Mouse (Mus musculus) midbrain, embryonic 11.5 days (tissue): ENCODE measurements around the gene Arhgef28. TPM values are rescaled to one million over a fixed set of nuclear protein-coding genes. Genes with fewer than 3 reads are reported as not detected.

ENCODE experiments used
- ATAC-seq: fragments of 200-750 bp; cut with Nextera tagmentation; 2 replicates; pipeline ENCODE4 v1.8.0; 2017; ENCODE audit warnings: moderate TSS enrichment, moderate library complexity; ENCODE audit not compliant: low FRiP score
- DNase-seq: peaks from one replicate; pipeline ENCODE4 v3.0.0; 2015; ENCODE audit warnings: low spot score; ENCODE audit errors: missing footprints
- H3K27ac ChIP-seq: fragments of 300-500 bp; sonication (generic); 2 replicates; pipeline ENCODE4 v1.5.1; 2014; ENCODE audit warnings: low read depth, low read length
- H3K27me3 ChIP-seq: fragments of 300-500 bp; sonication (generic); 2 replicates; pipeline ENCODE4 v1.6.1; 2014; ENCODE audit warnings: mild to moderate bottlenecking, low read length, moderate library complexity, mixed read lengths; ENCODE audit not compliant: control insufficient read depth, insufficient read depth
- H3K36me3 ChIP-seq: fragments of 300-500 bp; sonication (generic); 2 replicates; pipeline ENCODE4 v1.6.1; 2014; ENCODE audit warnings: mild to moderate bottlenecking, low read length, moderate library complexity, mixed read lengths; ENCODE audit not compliant: control insufficient read depth, insufficient read depth
- H3K4me1 ChIP-seq: fragments of 300-500 bp; sonication (generic); 2 replicates; pipeline ENCODE4 v1.6.1; 2014; ENCODE audit warnings: low read length; ENCODE audit not compliant: control insufficient read depth, insufficient read depth
- H3K4me2 ChIP-seq: fragments of 300-500 bp; sonication (generic); 2 replicates; pipeline ENCODE4 v1.6.1; 2014; ENCODE audit warnings: mild to moderate bottlenecking, moderate library complexity
- H3K4me3 ChIP-seq: fragments of 300-500 bp; sonication (generic); 2 replicates; pipeline ENCODE4 v1.5.1; 2014; ENCODE audit warnings: low read depth, low read length
- H3K9ac ChIP-seq: fragments of 300-500 bp; sonication (generic); 2 replicates; pipeline ENCODE4 v1.6.1; 2014; ENCODE audit warnings: low read length
- H3K9me3 ChIP-seq: fragments of 300-500 bp; sonication (generic); 2 replicates; pipeline ENCODE4 v1.6.1; 2016; ENCODE audit warnings: low read length; ENCODE audit not compliant: control insufficient read depth
- WGBS: fragments of 180-500 bp; shearing (Covaris S2); extraction: QIAGEN DNeasy Blood & Tissue Kit; methylation state at CpG from one replicate; pipeline ENCODE4 v1.1.7; 2014; 5-methylcytosine and 5-hydroxymethylcytosine counted together
- polyA plus RNA-seq: library from polyadenylated mRNA; unstranded; fragments of >200 nt; fragmentation: Nextera tagmentation; extraction: Ambion mirVana; gene quantifications from 2 replicates; pipeline ENCODE4 v1.2.1, GENCODE M21; 2014

Gene Arhgef28
- polyA plus RNA-seq, 1 experiment from 2014 or later: 6.7 TPM

DNA sequence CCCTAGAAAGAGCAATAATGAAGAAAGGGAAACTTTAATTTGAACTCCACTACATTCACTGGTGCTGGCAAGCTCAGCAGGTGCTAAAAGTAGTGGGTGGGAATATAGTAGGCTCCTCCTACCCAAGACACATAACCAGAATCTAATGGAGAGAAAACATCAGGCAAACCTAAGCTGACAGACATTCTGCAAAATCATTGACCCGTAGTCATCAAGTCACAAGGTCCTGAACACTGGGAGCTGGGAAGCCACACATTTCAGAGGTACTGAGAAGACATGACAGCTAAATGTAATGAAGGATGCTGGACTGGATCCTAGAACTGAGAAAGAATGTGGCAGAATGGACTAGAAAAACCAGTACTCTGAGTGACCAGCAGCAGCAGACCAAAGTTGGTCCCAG lies 24.3 kb upstream of the Arhgef28 start:
- DNase-seq: no peak
- Histone ChIP-seq H3K27ac (no peak overlapping the region), H3K4me1 (no peaks in the 10 kb centered on the region), H3K4me2 (no peak overlapping the region), H3K36me3 (no peaks in the 10 kb centered on the region), H3K4me3 (no peak overlapping the region), H3K27me3 (no peaks in the 10 kb centered on the region), H3K9me3 (no peaks in the 10 kb centered on the region), H3K9ac (no peak overlapping the region)
- WGBS: 79% methylated on average over 1 of the region's 1 CpGs
- no peak for ATAC-seq

DNA sequence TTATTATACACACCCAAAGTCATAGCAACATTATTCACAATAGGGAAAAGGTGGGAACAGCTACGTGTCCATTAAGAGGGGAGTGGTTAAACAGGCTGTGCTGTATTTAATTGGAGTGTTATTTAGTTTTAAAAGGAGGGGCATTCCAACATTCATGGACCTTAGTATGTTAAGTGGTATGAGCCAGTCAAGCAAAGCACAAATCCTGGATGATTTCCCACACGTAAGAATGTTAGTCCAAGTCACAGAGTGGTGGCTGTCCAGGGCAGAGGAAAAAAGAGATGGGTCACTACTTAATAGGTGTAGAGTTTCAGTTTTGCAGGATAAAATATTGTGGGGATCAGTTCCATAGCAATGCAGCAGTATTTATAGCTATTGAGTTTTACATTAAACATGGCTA lies 20.0 kb upstream of the Arhgef28 start:
- no peak for DNase-seq
- Histone ChIP-seq H3K4me2 (no peak overlapping the region), H3K4me3 (no peak overlapping the region), H3K9me3 (no peaks in the 10 kb centered on the region), H3K4me1 (no peaks in the 10 kb centered on the region), H3K27me3 (no peaks in the 10 kb centered on the region), H3K9ac (no peak overlapping the region), H3K27ac (no peak overlapping the region), H3K36me3 (no peaks in the 10 kb centered on the region)
- 77% methylated on average over 2 of the region's 2 CpGs for WGBS
- ATAC-seq: no peak

DNA sequence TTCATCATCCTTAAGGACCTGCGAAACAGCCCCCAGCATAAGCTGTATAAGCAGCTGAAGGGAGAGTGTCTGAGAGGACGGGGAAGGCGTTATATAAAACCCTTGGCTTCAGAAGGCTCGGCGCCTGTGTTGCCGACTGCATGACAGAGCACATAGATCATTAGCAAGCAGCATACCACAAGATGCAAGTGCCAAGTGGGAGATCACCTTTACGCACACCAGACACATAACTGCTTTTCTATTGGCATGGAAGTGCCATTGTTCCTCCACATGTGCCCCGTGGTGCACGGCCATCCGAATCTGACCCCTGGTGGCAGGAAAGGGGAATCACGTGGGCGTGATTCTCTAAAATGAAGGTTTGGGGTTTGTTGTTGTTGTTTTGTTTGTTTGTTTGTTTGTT lies 16.6 kb upstream of the Arhgef28 start:
- 41% methylated on average over 12 of the region's 12 CpGs for WGBS
- no peak overlapping the region for H3K9ac ChIP-seq
- ATAC-seq: peak; percentile 40; the same call in 1 of the 2 replicates
- no peak overlapping the region for H3K4me2 ChIP-seq
- no peak overlapping the region for H3K27ac ChIP-seq
- no peaks in the 10 kb centered on the region for H3K9me3 ChIP-seq
- H3K4me3 ChIP-seq: no peak overlapping the region
- no peak for DNase-seq
- no peaks in the 10 kb centered on the region for H3K4me1 ChIP-seq
- H3K36me3 ChIP-seq: no peaks in the 10 kb centered on the region
- H3K27me3 ChIP-seq: no peaks in the 10 kb centered on the region

DNA sequence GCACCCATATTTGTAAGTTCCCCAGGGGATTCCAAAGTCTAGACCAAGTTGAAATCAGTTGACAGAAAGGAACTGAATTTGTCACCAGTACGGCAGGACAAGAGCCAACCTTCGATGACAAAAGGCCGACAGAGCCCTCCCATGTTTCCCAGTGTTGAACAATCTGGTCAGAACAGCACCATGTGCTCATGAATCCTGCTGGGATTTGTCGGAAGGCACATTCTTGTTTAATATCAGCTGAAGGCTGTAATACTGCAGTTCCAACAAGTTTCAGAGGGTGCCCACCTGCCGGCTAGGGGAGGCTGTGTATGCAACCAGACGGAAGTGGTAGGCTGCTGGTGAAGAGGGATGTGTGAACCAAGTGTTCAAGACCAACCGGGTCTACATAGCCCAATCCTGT lies 3.9 kb upstream of the Arhgef28 start:
- H3K9ac ChIP-seq: no peak overlapping the region
- no peak overlapping the region for H3K27ac ChIP-seq
- H3K9me3 ChIP-seq: no peaks in the 10 kb centered on the region
- DNase-seq (peak; percentile 61), ATAC-seq (no peak)
- peaks cover 3% of the 10 kb centered on the region; the same call in 1 of the 2 replicates for H3K4me1 ChIP-seq
- 87% methylated on average over 7 of the region's 7 CpGs for WGBS
- H3K36me3 ChIP-seq: no peaks in the 10 kb centered on the region
- H3K4me3 ChIP-seq: no peak overlapping the region
- H3K4me2 ChIP-seq: no peak overlapping the region
- peaks cover 3% of the 10 kb centered on the region for H3K27me3 ChIP-seq

DNA sequence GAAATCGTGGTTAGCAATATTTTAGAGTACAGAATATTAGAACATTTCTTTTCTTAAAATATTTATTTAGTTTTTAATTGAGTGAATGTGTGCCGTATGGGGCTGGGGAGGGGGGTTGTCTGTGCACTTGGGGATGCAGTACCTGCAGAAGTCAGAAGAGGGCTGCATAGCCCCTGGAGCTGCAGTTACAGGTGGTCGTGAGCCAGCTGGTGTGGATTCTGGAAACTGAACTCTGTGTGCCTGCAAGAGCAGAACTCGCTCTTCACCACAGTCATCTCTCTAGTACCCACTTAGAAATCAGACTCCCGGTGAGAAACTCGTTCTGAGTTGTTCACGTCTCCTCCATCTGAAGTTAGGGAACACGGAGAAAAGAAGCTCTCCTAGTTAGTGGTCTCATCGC lies 2.6 kb upstream of the Arhgef28 start:
- H3K4me2 ChIP-seq: no peak overlapping the region
- peak; percentile 80 for DNase-seq
- H3K4me3 ChIP-seq: no peak overlapping the region
- no peak overlapping the region for H3K9ac ChIP-seq
- H3K27me3 ChIP-seq: peaks cover 3% of the 10 kb centered on the region
- no peak overlapping the region for H3K27ac ChIP-seq
- no peaks in the 10 kb centered on the region for H3K36me3 ChIP-seq
- H3K4me1 ChIP-seq: peaks cover 3% of the 10 kb centered on the region; the same call in 1 of the 2 replicates
- WGBS: 40% methylated on average over 9 of the region's 9 CpGs
- H3K9me3 ChIP-seq: no peaks in the 10 kb centered on the region
- ATAC-seq: no peak

DNA sequence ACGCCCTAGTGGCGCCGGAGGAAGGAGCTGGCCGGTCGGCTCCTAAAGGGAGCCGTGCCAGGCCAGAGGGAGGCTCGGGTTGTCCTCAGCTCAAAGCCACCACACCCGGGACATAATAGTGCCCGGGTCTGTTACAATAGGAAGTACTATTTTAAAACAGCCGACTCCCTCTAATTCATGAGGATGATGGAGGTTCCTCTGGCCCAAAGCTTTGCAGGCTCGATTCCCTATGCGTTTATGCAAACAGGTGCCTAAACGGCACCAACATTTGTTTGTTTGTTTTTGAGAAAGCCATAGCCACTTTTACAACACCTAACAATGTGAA lies 269 bp upstream of the Arhgef28 start:
- no peak for ATAC-seq
- H3K4me3 ChIP-seq: peak overlapping the region; percentile 62
- H3K9me3 ChIP-seq: no peaks in the 10 kb centered on the region
- H3K36me3 ChIP-seq: no peaks in the 10 kb centered on the region
- peak; percentile 94 for DNase-seq
- peak overlapping the region; percentile 53; the same call in 1 of the 2 replicates for H3K27ac ChIP-seq
- peak overlapping the region; percentile 95 for H3K4me2 ChIP-seq
- H3K4me1 ChIP-seq: peaks cover 3% of the 10 kb centered on the region; the same call in 1 of the 2 replicates
- 4% methylated on average over 13 of the region's 13 CpGs for WGBS
- H3K27me3 ChIP-seq: peaks cover 3% of the 10 kb centered on the region
- H3K9ac ChIP-seq: peak overlapping the region; percentile 72

DNA sequence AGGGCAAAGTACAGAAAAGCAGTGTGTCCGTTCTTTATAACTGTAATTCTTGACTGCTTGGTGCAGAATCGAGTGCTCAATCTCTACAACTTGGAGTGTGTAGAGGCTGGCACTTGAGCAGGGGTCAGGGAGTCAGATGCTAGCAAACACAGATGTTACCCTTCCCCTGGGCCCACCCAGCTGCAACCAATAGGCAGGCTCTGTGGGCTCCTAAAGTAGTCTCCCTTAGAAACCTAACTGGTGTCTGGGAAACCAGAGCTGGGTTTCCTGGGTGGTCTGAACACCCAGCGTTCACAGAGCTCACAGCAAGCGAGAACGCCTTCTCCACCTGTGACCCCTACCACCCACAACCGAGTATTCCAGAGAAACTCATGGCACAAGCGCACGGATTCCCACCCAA lies 1.1 kb downstream of the Arhgef28 start:
- 25% methylated on average over 8 of the region's 8 CpGs for WGBS
- Histone ChIP-seq H3K36me3 (no peaks in the 10 kb centered on the region), H3K4me2 (peak overlapping the region; percentile 95), H3K9ac (peak overlapping the region; percentile 72; the same call in 1 of the 2 replicates), H3K27ac (0 out of 2 replicates have a peak overlapping the region, but pooled peaks have one; percentile 7), H3K9me3 (no peaks in the 10 kb centered on the region), H3K27me3 (peaks cover 3% of the 10 kb centered on the region), H3K4me3 (peak overlapping the region; percentile 62), H3K4me1 (peaks cover 3% of the 10 kb centered on the region; the same call in 1 of the 2 replicates)
- DNase-seq: peak; percentile 92
- ATAC-seq: peak; percentile 17; the same call in 1 of the 2 replicates

DNA sequence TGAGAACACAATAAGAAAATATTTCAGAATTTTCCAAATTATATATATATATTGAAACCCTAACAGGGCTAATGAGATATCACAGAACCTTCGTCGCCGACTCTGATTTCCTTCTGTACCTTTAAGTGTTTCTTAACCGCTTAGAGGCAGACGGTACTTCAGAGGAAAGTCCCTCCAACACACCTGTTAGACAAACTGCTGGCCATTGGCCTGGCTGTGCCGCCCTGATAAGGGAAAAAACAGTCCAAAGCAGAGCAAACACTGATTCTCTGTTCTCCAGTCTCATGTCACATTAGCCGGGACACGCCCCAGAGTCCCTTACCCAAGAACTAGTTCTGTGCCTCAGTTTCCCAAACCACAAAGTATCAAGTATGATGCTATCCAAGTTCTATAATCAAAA lies 1.9 kb downstream of the Arhgef28 start:
- no peak overlapping the region for H3K9ac ChIP-seq
- no peak for DNase-seq
- no peaks in the 10 kb centered on the region for H3K36me3 ChIP-seq
- WGBS: 89% methylated on average over 8 of the region's 8 CpGs
- no peak for ATAC-seq
- peaks cover 3% of the 10 kb centered on the region; the same call in 1 of the 2 replicates for H3K4me1 ChIP-seq
- H3K27me3 ChIP-seq: peaks cover 3% of the 10 kb centered on the region
- no peak overlapping the region for H3K27ac ChIP-seq
- no peak overlapping the region for H3K4me3 ChIP-seq
- no peak overlapping the region; the same call in 1 of the 2 replicates for H3K4me2 ChIP-seq
- H3K9me3 ChIP-seq: no peaks in the 10 kb centered on the region

DNA sequence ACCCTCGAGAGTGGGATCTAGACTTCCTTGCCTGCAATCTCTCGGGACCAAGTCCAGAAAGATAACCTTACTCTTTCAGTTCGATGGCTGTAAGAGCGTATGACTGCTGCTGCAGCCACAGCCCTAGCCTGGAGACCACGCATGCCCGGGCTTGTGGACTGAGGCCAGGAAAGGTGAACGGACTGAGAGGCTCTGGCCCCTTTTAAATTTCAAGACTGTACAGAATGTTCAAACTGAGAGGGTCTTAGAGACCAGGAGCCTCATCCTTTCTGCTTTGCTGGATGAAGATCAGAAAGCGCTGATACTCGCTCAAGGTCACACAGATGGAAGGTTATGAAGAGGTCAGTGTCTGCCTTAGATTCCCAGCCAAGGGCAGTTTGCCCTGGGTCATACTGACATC lies 4.8 kb downstream of the Arhgef28 start:
- Histone ChIP-seq H3K4me3 (no peak overlapping the region), H3K4me1 (peaks cover 3% of the 10 kb centered on the region; the same call in 1 of the 2 replicates), H3K36me3 (no peaks in the 10 kb centered on the region), H3K9ac (no peak overlapping the region), H3K9me3 (no peaks in the 10 kb centered on the region), H3K27ac (no peak overlapping the region), H3K4me2 (no peak overlapping the region), H3K27me3 (no peaks in the 10 kb centered on the region)
- WGBS: 66% methylated on average over 9 of the region's 9 CpGs
- no peak for ATAC-seq
- peak; percentile 78 for DNase-seq
